Mouse (Mus musculus) megakaryocyte, adult 5-6 weeks (primary cell): ENCODE measurements around the gene Bicral. TPM values are rescaled to one million over a fixed set of nuclear protein-coding genes. Genes with fewer than 3 reads are reported as not detected.

ENCODE experiments used
- ATAC-seq: 2 replicates; pipeline ENCODE4 v1.8.0; 2016; ENCODE audit warnings: mild to moderate bottlenecking, inconsistent platforms; ENCODE audit not compliant: poor library complexity, severe bottlenecking
- total RNA-seq, 2 experiments: library from RNA; stranded (forward) in 1 of 2; stranded (reverse) in 1 of 2; fragments of 153-499, 151-499 nt in 1 of 2; fragments of 221-1000, 200-1000 nt in 1 of 2; gene quantifications; 2 replicates each; pipeline versions ENCODE4 v1.2.3 to v1.2.4; 2015 to 2017

Gene Bicral
- total RNA-seq, 2 experiments from 2014 or later, result 21.1 to 25.2 TPM

DNA sequence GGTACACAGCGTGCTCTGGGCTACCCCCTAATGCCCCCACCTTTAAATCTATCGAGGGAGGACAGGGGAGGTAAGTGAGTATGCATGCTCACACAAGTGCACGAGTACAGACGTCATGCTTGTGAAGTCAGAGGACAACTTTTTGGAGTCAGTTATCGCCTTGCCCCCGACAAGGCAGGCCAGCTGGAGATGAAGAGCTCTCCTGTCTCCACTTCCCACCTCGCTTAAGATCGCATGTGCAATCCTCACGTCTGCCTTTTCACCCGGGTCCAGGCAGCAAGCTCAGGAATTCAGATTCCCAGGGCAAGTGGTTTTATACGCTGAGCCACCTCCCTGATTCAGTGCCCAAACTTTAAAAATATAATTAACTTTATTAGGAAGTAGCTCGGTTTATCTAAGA lies 13.0 kb downstream of the Bicral start:
- ATAC-seq, result no peak

DNA sequence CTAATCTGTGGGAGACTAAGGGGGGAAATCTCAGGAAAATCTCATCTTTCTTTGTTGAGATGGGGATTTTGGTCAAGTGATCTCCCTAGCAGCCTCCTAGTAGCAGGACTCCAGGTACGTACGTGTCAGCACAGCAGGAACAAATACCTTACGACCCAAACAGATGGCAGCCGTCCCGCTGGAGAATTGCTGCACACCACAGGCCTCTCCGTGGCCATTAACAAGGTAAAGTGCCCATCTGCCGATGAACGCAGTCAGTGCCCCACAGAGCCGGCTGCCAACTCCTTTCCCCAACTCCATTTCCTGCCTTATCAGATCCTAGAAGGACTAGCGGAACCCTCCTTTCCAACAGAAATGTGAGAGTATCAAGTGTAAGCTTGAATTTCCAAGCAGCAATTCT lies 13.5 kb downstream of the Bicral start:
- ATAC-seq, result no peak

DNA sequence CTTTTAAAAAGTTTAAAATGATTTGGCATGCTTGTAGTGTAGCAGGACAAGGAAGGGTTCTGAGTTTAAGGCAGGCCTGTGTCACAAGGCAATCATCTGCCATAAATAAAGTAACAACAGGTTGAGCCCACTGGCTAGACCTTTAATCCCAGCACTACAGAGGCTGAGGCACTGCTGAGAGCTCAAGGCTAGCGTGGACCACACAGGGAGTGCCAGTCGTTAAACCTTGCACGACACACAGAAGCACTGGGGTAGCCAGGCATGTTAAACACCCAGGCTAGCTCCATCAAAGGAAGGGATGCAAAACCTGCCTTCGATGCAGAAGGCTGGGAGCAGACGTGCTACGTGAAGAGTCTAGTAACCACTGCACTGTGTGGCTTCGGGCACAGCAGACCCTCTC lies 14.6 kb downstream of the Bicral start:
- no peak for ATAC-seq

DNA sequence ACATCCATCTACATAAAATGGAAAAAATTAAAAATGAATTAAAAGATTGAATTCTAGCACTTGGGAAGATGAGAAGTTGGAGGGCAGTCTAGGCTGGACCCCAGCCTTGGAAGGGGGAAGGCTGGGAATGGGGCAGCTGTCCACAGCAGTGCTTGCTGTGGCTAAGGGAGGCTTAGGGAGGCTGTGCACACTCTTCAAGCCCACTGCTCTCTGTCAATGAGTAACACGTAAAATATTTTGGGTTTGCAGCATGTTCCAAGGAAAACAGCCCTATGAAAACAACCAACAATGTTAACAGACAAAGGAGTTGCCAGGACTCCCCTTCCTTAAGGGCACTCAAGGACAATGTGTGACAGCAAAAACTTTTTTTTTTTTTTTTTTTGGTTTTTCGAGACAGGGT lies 15.3 kb downstream of the Bicral start:
- ATAC-seq, result no peak

DNA sequence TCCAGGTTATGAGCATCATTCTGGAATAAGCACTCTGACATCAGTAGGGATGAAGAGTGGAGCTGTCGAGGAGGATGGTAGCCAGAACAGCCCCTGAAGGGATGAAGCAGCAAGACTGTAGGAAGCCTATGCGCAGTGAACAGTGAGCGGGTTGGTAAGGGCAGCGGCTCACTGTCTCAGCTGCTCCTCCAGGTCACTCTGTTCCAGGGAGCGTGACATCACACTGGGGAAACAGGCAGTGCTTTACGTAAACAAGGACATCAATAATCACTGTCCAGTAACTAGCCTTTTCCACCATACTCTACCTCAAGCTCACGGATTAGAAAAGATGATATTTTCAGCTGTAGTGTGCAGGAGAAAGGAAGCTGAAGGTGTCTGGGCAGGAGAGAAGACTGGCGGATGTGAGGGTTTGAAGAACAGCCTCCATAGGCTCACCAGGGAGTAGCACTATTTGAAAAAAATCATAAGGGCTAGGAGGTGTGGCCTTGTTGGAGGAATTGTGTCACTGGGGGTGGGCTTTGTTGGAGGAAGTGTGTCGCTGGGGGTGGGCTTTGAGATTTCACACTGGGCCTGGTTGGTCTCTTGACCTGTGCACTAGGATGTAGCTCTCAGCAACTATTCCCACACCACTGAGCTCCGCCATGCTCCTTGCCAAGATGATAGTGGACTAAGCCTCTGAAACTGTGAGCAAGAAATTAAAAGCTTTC lies 17.8 kb downstream of the Bicral start:
- no peak for ATAC-seq

DNA sequence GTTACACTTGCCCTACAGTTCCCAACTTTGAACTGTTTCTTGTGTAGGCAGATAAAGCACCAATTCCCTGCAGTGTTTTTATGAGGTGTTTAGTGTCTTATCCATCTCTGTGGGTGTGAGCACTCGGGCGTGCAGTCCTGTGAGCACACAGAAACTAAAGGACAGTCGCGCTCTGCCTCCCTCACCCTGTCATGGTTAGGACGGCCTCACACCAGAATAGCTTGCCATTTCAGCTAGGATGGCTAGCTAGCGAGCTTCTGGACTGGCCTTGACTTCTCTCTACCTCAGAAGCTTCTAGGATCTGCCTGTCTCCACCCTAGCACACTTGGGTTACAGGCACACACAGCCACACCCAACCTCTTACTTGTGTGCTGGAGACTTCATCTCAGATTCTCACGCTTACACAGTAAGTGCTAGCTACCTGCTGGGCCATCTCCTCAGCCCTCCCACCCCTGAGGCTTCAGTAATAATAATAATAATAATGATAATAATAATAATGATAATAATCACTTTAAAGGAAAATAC lies 19.8 kb downstream of the Bicral start:
- ATAC-seq, result no peak

DNA sequence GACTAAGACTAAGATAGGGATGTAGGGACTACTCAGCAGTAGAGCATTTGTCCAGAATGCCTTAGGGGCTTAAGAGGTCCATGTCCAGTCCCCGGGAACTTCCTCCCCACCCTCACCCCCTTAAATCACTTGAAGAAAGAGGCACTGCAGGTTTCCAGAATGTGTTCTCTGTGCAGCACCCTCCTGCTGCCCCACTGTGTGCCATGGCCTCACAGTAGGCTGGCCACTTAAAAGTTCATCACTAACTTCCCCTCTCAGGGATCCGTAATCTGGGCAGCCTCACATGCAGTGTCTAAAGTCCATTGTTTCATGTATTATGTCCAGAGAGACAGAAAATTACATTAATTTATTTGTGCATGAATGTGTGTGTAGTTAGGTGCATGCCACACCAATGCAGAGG lies 20.4 kb downstream of the Bicral start:
- no peak for ATAC-seq

DNA sequence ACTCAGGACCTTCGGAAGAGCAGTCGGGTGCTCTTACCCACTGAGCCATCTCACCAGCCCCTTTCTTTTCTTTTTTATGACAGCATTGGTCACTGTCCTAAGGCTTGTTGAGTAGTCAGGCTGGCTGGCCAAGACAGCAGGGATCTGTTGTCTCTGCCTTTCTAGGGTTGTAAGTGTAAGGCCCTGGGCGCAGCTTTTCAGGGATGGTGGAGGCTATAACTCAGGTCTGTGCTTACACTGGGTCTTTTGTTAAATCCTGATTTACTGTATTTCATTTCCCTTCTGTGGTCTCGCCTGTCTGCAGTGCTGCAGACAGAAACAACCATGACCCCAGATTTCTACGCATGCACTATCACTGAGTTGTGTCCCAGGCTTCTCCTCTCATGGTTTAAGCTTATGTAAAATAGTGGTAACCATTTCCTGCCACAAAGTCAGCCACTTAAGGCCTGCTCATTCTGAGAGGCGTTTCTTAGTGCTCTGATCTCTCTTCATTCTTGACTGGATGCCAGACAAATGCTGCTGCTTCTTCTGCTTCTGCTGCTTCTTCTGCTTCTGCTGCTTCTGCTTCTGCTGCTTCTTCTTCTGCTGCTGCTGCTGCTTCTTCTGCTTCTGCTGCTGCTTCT lies 23.1 kb downstream of the Bicral start:
- ATAC-seq, result peak; percentile 57

DNA sequence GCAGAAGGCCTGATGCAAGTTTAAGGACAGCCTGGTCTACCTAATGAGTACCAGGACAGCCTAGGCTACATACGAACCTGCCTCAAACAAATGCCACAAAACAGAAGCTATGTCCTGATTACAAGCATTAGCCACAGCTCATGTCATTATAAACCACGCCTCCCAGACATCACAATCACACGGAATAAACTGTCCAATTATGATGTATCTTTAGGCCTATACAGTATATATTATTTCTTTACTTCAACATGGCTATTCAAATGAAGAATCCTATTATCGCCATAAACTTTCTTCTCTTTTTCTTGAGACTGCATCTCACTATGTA lies 25.3 kb downstream of the Bicral start:
- ATAC-seq, result no peak

DNA sequence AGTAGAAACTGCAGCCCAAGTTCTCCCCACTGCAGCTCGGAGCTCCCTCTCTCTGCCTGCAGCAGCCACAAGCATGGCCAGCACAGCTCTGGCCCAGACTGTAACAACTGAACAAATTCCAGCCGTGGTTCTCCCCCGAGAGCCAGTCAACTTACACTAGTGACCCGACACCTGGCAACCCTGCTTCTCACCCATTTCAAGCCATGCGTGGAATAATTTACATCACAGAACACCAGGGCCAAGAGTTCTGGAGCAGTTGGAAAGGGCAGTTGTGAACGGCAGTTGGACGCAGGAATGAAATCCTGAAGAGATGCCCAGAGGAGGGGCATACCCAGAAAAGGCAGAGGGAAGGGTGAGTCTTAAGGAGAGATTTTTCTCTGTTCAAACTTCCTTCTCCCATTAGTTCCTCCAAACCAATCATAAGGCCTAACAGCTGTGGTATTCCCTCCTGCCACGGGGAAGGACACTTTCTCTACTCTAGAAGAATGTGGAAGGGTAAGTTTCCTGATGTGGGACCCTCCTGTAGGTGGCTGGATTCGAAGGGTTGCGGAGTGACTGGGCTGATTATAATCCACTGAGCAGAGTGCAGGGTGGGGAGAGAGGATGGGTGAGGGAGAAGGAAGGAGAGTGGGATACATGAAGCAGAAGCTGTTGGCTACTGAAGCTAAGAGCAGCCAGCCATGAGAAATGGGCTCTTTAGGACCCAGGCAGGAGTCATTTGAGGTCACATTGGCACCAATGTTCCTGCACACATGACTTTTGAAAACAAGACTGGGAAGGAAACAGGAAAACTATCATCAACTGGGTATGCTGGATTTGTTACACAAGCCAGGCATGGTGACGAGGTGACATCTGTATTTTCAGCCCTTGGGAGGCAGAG lies 25.9 kb downstream of the Bicral start:
- no peak for ATAC-seq

DNA sequence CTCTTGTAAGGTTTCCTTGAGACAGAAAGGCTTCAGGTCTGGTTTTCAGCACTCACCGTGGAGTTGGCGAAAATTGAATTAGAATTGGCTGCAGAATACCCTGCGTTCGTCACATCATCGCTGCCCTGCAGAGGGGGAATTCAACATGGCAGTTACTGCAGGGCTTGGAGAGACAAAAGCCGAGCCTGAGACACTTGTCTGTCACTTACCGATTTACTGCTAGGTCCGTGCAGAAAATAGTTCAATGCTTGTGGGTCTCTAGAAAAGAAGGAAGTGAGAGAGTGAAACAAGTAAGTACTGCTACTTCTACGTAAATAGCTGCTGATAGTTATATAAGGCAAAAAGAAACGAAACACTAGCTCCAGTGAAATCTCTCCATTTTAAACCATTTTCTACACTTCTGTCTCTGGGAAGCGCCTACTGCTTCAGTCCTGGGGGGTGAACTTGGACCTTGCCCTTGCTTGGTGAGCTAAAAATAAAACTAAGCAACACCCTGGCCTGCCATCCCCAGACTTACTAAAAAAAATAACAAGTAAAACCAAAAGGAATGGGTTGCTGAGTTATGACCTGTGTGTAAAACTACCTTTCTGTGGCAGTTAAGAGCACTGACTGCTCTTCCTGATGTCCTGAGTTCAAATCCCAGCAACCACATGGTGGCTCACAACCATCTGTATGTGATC lies 28.3 kb downstream of the Bicral start:
- peak; percentile 60 for ATAC-seq

DNA sequence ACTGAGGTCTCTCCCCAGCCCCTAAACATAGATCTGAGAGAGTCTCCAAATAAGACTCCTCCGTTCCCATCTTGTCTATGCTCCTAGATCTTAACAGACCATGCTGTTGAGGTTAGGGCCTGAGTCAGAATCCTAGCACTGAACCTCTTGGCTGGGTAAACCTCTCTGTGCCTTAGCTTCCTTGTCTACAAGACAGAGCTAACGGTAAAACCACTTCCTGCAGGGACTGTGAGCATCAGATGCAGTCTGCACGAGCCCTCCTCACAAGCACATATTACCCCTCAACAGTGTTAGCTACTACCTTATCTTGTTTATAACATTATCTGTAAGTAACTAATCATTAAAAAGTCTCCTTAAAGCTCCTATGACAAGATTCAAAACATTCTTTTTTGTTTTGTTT lies 29.3 kb downstream of the Bicral start:
- no peak; the same call in 1 of the 2 replicates for ATAC-seq

DNA sequence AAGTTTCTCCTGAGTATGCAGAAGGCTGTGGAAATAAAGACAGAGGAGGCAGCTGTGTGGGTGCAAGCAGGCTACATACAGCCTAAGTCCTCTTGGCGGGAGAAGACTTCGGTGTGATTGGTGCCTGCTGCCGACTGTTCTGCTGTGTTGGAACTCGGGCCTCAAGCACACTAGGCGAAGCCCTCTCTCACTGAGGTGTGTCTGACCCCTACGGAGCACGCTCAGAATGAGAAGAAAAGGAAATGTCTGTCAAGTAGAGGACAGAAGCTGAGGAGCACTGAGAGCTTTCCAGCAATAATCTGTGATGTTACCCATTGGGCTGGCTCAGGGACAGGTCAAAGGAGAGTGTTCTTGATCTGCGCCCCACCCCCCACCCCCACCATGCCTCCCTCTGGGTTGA lies 35.2 kb downstream of the Bicral start:
- no peak for ATAC-seq

DNA sequence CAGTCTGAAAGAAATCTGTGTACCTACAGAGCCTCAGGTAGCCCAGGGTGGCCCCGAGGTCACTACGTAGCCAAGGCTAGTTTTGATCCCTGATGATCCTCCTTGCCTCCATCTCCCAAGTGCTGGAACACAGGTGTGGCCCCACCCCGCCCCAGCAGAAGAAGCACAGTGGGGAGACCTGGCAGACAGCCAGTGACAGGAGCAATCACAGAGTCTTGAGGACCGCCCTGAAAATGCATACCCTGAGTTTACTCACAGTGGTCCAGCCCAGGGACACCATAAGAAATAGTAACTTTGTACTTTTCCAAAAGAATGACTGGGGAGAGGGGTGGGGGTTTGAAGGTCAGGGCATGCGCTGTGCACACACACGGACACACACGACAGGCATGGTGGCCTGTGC lies 37.7 kb downstream of the Bicral start:
- no peak for ATAC-seq

DNA sequence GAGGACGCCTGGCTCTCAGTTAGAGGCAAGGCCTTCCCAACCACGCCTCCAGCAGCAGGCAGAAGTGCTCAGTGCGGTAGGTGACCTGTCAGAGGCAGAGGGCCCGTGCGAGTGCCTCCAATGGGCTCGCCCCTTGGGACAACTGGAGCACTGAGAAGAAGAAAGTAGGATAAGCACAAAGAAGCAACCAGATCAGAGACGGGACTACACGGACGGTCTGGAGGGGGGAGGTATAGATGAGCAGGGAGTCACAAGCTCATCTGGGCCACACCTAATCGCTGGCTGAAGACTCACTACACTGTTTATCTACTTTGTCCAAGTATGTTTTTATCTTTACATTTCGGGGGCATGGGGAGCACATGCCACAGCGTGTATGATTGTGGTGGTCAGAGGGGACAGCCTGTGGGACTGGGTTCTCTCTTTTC lies 40.5 kb downstream of the Bicral start:
- ATAC-seq, result no peak

DNA sequence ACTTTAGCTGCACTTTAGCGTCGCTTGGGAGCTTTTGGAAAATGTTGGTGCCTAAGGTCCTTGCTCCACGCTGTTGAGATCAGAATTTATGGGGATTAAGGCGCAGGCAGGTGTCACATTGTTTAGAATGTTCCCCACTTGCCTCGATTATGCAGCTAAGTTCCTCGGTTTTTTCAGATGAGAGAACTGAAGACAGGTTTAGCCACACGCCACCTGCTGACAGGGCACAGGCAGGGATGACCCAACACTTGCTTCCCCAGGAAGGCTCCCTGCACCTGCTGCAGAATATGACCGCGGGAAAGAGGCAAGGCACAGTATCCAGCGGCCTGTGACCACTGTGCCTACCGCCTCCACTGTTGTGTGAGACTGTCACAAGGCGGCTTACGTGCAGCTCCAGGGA lies 42.0 kb downstream of the Bicral start:
- no peak for ATAC-seq

DNA sequence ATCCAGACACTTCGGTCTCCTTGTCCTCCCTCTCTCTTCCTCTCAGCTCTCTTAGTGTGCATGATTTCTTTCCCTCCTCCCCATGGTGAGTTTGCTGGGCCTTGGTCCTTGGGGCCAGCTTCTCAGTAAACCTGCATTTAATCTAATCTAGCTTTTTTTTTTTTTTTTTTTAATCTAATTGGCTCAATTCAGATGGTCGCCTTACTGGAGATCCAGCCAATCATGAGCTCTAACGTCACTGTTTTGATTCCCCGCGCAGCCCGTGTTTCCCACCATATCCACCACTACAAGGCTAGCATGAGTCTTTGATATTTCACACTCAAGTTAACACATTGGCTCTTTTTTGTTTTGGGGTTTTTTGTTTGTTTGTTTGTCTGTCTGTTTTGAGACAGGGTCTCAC lies 43.8 kb downstream of the Bicral start:
- ATAC-seq, result no peak

DNA sequence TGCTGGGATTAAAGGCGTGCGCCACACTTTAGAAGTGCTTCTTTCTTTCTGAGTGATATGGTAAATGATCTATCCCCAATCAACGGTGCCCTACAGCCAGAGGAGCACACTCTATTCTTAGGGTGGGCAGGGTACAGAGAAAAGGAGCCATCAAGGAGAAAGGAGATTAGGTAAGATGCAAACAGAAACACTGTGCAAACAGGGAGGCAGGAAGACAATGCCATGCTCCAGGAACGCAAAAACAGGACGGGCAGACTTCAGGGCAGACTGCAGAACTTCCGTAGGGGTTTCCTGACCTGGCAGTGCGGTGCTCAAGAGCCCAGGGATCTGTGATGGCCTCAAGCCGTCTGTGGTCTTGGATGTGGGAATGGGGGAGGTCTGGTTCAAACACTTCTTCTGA lies 44.6 kb downstream of the Bicral start:
- ATAC-seq, result no peak

DNA sequence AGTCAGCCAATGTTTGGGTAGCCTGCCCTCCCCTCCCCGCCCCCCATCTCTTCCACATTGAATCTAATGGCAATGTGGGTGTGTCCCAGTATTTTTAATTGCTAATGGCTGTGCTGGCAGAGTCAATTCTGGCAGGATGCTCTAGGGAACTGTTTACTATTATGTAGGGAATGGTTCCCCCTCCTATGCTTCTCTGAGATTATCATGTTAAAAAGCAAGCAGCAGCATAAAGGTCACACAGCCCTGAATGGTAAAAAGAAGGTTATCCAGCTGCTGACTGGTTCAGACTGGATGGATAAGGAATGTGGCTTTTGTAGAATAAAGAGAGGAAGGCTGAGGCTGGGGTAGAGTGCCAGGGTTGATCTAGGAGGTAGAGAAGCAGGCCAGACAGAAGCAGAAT lies 45.8 kb downstream of the Bicral start:
- ATAC-seq, result no peak

DNA sequence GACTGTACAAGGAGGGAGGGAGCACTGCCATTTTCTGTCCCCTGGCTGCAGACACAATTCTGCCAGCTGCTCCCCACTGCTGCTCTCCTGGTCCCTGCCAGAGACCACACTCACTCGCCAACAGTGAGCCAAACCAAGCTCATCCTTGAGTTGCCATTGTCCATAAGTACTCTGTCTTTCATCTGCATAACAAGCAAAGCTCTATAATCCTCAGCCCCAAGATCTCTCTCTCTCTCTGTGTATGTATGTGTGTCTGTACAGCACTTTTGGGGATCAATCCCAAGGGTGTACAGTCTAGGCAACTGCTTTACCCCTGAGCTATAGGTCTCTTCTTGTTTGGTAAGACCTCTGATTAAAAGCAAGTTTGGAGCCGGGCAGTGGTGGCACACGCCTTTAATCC lies 47.6 kb downstream of the Bicral start:
- ATAC-seq, result no peak

DNA sequence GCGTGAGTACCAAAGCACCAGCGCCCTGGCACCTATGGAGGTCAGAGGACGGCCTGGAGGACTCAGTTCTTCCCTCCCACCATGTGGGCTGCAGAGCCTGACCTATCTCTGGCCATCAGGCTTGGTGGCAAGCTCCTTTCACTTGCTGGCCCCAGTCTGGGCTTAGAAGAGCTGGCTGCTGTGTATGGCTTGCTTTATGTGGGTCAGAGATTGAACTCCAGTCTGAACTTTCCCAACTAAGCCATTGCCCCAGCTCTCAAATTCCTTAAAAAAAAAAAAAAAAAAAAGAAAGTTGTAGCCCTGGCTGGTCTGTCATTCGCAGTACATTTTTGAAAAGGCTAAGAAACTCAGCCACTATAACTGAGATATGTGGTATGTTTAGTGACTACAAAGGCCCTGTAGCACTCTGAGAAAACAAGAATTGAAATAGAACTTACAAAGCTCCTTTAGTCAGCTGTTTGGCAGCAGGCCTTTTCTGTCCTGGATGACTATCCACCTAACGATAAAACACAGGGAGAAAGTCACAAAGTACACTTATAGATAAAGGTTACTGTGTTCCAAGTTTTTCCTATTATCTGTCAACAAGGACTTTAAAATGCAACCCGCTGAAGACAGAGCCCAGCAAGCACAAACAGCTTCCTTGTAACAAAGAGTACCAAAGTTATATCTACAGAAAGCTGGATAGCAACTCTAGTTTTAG lies 49.0 kb downstream of the Bicral start:
- ATAC-seq, result no peak
